Mouse (Mus musculus): ENCODE measurements around the gene Rnf43. TPM values are rescaled to one million over a fixed set of nuclear protein-coding genes. Genes with fewer than 3 reads are reported as not detected.

Rnf43 gene
- polyA plus RNA-seq, 1 experiment from 2014 or later: 0.92 TPM

DNA sequence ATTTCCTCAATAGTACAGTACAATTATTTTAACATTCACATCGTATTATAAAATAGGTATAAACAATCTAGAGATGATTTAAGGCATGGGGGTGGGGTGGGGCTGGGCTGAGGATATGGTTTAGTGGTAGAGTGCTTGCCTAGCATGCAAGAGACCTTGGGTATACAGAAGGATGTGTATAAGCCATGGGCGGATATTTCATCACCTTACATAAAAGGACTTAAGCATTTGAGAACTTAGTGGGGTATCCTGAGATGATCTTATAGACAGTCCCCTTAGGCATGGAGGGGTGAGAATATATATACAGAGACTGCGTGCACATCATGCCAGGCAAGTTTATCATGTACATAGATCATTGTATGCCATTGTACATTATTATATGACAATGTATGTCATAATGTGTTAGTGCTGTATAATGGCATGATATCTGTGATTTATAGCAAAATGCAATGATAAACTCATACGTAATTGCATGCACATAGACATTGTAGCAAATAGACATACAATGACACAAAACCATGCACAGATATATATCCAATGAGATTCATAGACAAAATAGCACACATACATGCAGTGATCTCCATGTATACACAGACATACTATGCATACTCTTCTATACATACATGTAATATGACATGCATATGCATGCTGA is 96.6 kb downstream of the Rnf43 start:
- Histone ChIP-seq H3K27me3 (no peaks in the 10 kb centered on the region; the same call in 1 of the 2 replicates), H3K4me2 (replicated peaks) (no peak overlapping the region), H3K36me3 (no peaks in the 10 kb centered on the region), H3K4me3 (no peak overlapping the region), H3K27ac (replicated peaks) (no peak overlapping the region), H3K9me3 (no peaks in the 10 kb centered on the region), H3K4me1 (peaks cover 42% of the 10 kb centered on the region), H3K9ac (replicated peaks) (no peak overlapping the region)
- no peak for ATAC-seq (replicated peaks)
- WGBS: 72% methylated on average over 4 of the region's 4 CpGs

DNA sequence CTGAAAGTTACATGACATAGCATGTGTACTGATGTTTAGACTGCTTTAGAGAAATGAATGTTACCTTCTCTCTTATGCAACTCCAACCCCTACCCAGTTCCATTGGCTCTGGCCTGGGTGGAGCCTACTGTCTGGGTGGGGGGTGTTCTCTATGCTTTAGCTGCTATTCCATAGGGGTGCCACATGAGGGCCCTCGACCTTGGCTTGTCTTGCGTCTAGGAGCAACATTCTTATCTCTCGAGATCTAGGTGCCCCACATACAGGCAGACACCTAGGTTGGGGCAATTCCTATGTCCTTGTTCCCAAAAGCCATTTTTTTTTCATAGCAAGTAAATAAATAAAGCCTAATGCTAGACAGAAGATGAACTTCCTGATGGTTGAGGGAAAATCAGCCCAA is 97.1 kb downstream of the Rnf43 start:
- 6% methylated on average over 3 of the region's 3 CpGs for WGBS
- peaks cover 45% of the 10 kb centered on the region for H3K4me1 ChIP-seq
- peak overlapping the region; percentile 80 for H3K27ac ChIP-seq (replicated peaks)
- H3K27me3 ChIP-seq: no peaks in the 10 kb centered on the region; the same call in 1 of the 2 replicates
- no peak for ATAC-seq (replicated peaks)
- no peaks in the 10 kb centered on the region for H3K36me3 ChIP-seq
- H3K4me2 ChIP-seq (replicated peaks): peak overlapping the region; percentile 95
- no peaks in the 10 kb centered on the region for H3K9me3 ChIP-seq
- H3K9ac ChIP-seq (replicated peaks): no peak overlapping the region
- peak overlapping the region; percentile 68; the same call in 1 of the 2 replicates for H3K4me3 ChIP-seq

DNA sequence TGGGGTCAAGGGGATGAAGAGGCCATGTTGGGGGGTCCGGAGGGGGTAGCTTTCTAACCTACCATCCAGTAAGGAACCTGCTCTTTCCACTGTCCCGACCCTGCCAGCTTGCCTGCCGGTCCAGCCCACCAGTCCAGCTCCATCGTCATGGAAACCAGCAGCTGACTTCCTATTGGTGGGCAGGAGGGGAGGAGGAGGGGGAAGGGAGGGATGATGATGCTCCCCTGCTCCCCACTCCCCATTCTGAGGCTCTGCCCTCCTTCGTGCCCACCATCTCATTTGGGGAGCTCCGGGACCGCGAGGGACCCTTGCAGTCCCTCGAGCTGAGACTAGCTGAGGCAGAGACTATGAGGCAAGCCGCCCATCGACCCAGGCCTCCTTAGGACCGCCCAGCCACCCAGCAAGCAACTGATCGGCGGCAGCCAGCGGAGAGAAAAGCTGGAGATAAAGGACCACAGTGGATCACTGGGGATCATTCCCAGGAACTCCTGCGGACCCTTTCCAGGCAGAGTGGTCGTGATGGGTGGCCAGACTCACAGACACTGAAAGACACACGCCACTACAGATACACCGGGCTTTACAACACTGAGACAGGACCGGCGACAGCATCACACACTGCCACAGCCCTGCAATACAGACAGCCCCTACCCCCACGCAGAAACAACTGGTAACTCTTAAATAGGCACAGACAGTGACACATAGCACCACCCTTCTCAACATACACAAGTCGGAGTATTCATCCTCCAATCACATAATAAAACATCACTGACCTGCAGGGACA is 98.0 kb downstream of the Rnf43 start, which contains the start of gene Tspoap1:
TSS of gene Tspoap1 (plus strand) at position 241 of the 781 bp plus-strand sequence.
- peak; percentile 86 for ATAC-seq (replicated peaks)
- WGBS: 4% methylated on average over 23 of the region's 23 CpGs
- Histone ChIP-seq H3K27me3 (no peaks in the 10 kb centered on the region; the same call in 1 of the 2 replicates), H3K9ac (replicated peaks) (peak within 1 kb of the TSS; percentile 82), H3K4me2 (replicated peaks) (peak within 1 kb of the TSS; percentile 95), H3K4me1 (peaks cover 54% of the 10 kb centered on the region), H3K9me3 (no peaks in the 10 kb centered on the region), H3K36me3 (no peaks in the 10 kb centered on the region), H3K27ac (replicated peaks) (peak within 1 kb of the TSS; percentile 80), H3K4me3 (peak within 1 kb of the TSS; percentile 68)

DNA sequence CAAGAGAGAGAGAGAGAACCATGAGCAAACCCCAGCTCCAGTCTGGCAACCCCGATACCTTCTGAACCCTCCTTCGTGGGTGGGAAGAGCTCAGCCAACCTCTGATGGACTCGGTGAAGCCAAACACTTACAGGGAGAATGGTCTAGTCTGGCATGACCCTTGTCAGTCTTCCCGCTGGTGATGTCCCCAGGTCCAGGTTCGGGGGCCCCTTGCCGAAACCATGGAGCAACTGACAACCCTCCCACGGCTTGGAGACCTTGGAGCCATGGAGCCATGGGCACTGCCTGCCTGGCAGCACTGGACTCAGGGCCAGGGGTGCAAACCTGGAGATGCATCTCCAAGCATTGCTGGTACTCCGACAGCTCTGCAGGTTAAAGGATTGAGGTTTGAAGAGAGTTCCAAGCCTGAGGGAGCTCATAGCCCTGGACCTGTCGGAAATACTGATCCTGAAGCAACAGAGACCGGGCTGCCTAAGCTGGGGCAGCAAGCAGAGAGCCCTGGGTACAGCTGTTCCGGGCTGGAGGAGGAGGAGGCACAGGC is 98.7 kb downstream of the Rnf43 start:
- peak overlapping the region; percentile 95 for H3K4me2 ChIP-seq (replicated peaks)
- WGBS: 56% methylated on average over 11 of the region's 11 CpGs
- no peaks in the 10 kb centered on the region for H3K36me3 ChIP-seq
- peak overlapping the region; percentile 82 for H3K9ac ChIP-seq (replicated peaks)
- peaks cover 54% of the 10 kb centered on the region for H3K4me1 ChIP-seq
- H3K4me3 ChIP-seq: peak overlapping the region; percentile 68
- no peak overlapping the region for H3K27ac ChIP-seq (replicated peaks)
- no peak for ATAC-seq (replicated peaks)
- H3K27me3 ChIP-seq: no peaks in the 10 kb centered on the region; the same call in 1 of the 2 replicates
- no peaks in the 10 kb centered on the region for H3K9me3 ChIP-seq

DNA sequence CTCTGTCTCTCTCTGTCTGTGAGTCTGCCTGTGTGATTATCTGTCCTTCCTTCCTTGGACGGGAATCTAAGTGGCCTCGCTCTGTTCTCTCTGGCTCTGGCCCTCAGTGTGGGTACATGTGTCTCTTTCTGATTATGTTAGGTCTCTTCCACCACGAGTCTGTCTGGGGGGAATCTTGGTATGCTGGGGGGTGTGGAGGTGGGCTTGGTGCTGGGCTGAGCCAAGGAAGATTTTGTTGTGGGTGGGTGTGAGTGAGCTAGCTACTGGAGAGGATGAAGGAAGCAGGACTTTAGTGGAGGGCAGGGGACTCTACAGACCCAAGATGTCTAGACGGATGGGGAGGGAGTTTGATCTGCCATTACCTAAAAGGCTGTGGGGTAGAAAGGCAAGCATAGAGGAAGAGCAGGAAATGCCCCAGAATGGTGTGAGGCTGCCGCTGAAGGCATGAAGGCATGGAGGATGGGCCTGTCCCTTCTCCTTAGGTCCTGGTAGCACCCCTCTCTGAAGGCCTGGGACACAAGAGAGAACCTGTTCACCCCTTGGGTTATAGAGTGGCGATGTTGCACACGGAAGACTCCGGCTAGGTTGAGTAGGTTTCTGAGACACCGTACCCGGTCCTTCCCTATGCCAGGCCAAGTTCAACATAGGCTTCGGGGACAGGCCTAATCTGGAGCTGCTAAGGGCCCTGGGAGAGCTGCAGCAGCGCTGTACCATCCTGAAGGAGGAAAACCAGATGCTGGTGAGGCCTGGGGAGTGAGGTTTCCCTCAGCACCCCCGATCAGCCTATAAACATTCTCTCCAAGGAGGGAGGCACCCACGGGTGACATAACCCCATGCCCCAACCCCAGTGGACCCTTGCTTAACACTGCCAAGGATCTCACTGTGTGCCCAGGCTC is 99.5 kb downstream of the Rnf43 start:
- H3K36me3 ChIP-seq: no peaks in the 10 kb centered on the region
- 76% methylated on average over 14 of the region's 14 CpGs for WGBS
- H3K27ac ChIP-seq (replicated peaks): 0 out of 2 replicates have a peak overlapping the region, but pooled peaks have one; percentile 61
- H3K4me1 ChIP-seq: peaks cover 54% of the 10 kb centered on the region
- peak overlapping the region; percentile 68 for H3K4me3 ChIP-seq
- peak overlapping the region; percentile 82 for H3K9ac ChIP-seq (replicated peaks)
- H3K27me3 ChIP-seq: no peaks in the 10 kb centered on the region; the same call in 1 of the 2 replicates
- no peaks in the 10 kb centered on the region for H3K9me3 ChIP-seq
- ATAC-seq (replicated peaks): no peak
- H3K4me2 ChIP-seq (replicated peaks): peak overlapping the region; percentile 95

DNA sequence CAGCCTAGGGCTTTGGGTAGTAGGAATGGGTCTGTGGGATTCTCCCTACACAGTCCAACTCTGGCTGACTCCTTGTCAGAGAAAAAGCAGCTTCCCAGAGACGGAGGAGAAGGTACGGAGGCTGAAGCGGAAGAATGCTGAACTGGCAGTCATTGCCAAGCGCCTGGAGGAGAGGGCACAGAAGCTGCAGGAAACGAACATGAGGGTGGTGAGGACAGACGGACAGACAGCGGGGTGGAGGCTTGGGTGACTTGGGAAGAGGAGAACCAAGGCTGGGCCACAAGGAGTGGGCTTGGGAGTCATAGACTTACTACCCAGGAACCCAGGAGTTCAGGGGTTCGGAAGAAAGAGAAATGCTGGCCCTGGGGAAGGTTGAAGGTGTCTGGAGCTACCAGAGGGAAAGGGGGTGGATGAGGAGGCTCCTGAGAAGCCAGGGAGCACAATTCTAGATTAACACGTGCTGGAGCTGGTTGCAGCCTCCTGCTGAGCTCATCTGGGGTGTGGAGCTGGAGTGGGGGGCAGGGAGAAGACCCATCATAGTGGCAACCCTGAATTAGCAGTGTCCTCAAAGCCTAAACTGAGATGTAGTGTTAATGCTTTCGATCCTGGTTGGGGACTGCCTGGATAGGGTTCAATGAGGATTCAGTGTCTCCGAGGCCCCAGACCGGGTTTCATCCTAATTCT is 100.3 kb downstream of the Rnf43 start:
- WGBS: 41% methylated on average over 12 of the region's 12 CpGs
- no peak for ATAC-seq (replicated peaks)
- peak overlapping the region; percentile 95 for H3K4me2 ChIP-seq (replicated peaks)
- H3K27me3 ChIP-seq: no peaks in the 10 kb centered on the region; the same call in 1 of the 2 replicates
- H3K4me1 ChIP-seq: peaks cover 54% of the 10 kb centered on the region
- no peaks in the 10 kb centered on the region for H3K9me3 ChIP-seq
- H3K27ac ChIP-seq (replicated peaks): peak overlapping the region; percentile 61
- H3K36me3 ChIP-seq: 0 out of 2 replicates have a peak, but pooled peaks cover 3% of the 10 kb centered on the region
- H3K9ac ChIP-seq (replicated peaks): peak overlapping the region; percentile 82
- H3K4me3 ChIP-seq: peak overlapping the region; percentile 68

DNA sequence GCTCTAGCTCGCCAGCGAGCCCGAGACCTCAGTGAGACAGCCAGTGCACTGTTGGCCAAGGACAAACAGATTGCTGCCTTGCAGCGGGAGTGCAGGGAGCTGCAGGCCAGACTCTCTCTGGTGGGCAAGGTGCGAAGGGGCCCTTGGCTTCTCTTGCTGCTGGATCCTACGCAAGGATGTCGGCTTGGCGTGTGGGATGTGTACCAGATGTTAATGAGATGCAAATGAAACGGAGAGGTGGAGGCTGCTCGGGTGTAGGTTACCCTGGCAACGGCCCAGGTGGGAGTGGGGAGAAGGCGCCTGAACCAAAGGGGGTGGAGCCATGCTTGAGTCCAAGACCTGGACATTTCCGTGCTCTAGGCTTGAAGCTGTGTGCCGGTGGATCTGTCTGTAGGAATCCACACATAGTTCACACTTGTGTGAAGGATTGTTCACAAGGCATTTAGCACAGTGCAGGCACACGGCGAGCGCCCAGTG is 101.0 kb downstream of the Rnf43 start:
- Histone ChIP-seq H3K4me3 (peak overlapping the region; percentile 68), H3K4me2 (replicated peaks) (peak overlapping the region; percentile 95), H3K27ac (replicated peaks) (peak overlapping the region; percentile 61), H3K36me3 (0 out of 2 replicates have a peak, but pooled peaks cover 3% of the 10 kb centered on the region), H3K4me1 (peaks cover 54% of the 10 kb centered on the region), H3K27me3 (no peaks in the 10 kb centered on the region; the same call in 1 of the 2 replicates), H3K9ac (replicated peaks) (peak overlapping the region; percentile 82), H3K9me3 (no peaks in the 10 kb centered on the region)
- under 1% methylated on average over 17 of the region's 17 CpGs for WGBS
- peak; percentile 9; the same call in 1 of the 2 replicates for ATAC-seq (replicated peaks)

DNA sequence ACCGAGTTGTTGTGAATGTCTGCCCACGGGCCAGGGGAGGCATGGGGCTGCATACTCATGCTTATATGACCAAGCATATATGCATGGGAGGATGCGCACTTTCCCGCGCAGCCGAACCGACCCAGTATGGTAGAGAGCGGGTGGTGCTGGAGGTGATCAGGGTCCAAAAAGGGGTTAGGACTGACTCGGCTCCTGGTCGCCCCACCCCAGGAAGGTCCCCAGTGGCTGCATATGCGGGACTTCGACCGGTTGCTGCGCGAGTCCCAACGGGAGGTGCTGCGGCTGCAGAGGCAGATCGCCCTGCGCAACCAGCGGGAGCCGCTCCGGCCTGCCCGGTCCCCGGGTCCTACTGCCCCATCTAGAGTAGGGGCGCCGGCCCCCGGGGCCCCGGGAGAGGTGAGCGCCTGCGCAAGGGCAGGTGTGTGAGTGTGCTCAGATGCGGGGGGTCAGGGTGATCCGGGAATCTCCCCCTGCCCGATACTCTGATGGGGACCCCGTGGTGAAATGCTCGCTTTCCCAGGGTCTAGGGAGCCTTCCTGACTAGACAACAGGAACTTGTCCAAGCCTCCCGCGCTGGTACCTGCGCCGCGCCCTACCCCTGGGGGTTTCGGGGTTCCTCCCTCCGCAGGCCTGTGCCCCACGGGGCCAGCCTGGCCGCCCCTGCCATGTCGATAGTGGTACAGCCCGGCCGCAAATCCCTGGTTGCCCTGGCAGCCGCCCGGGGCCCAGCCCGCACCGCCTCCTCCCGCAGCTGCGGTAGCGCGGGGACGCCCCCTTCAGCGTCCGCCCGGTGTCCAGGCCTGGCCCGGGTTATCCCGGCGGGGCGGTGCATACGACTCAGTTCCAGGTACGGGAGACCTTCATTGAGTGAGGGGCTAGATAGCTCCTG is 101.7 kb downstream of the Rnf43 start:
- Histone ChIP-seq H3K4me2 (replicated peaks) (peak overlapping the region; percentile 95), H3K4me1 (peaks cover 54% of the 10 kb centered on the region), H3K9me3 (no peaks in the 10 kb centered on the region), H3K27me3 (no peaks in the 10 kb centered on the region; the same call in 1 of the 2 replicates), H3K9ac (replicated peaks) (peak overlapping the region; percentile 82), H3K4me3 (peak overlapping the region; percentile 68), H3K27ac (replicated peaks) (peak overlapping the region; percentile 61), H3K36me3 (0 out of 2 replicates have a peak, but pooled peaks cover 3% of the 10 kb centered on the region)
- ATAC-seq (replicated peaks): peak; percentile 27
- WGBS: under 1% methylated on average over 64 of the region's 65 CpGs

DNA sequence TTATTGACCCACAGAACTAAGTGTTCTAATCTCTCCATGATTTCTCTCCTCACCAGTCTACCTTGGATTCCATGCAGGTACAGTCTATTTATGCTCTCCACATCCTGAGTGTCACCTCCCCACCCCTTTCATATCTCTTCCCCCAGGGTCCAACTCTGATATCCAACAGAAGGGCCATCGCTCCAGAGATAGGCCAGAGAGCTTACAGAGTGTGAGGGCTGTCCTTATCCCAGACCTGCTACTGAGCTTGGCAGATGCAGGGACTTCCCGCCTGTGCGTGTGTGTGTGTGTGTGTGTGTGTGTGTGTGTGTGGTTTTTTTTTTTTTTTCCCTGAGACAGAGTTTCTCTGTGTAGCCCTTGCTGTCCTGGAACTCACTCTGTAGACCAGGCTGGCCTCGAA is 106.2 kb downstream of the Rnf43 start:
- peaks cover 16% of the 10 kb centered on the region for H3K4me1 ChIP-seq
- H3K27me3 ChIP-seq: no peaks in the 10 kb centered on the region
- WGBS: 87% methylated on average over 4 of the region's 4 CpGs
- no peak overlapping the region for H3K4me2 ChIP-seq (replicated peaks)
- H3K27ac ChIP-seq (replicated peaks): no peak overlapping the region
- no peaks in the 10 kb centered on the region for H3K9me3 ChIP-seq
- no peak for ATAC-seq (replicated peaks)
- H3K4me3 ChIP-seq: no peak overlapping the region
- H3K36me3 ChIP-seq: peaks cover 26% of the 10 kb centered on the region
- no peak overlapping the region for H3K9ac ChIP-seq (replicated peaks)

DNA sequence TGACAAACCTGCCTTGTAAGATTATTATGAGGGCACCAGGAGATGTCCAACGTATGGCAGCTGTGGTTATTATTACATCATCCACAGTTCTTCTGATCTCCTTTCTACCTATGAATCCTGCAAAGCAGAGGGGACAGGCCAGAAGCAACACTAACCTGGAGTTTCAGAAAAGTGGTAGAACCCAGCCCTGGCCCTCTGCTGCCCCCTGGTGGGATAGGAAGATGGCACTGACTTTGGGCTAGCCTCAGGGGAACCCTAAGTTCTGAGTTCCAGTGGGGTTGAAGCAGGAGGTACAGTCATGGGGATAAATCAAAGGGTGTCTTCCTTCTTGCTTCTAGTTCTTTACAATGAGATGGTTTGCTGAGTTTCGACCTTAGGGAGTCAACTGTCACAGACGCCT is 108.5 kb downstream of the Rnf43 start:
- 65% methylated on average over 3 of the region's 3 CpGs for WGBS
- Histone ChIP-seq H3K4me1 (no peaks in the 10 kb centered on the region), H3K36me3 (peaks cover 34% of the 10 kb centered on the region), H3K9ac (replicated peaks) (no peak overlapping the region), H3K27ac (replicated peaks) (no peak overlapping the region), H3K4me2 (replicated peaks) (no peak overlapping the region), H3K4me3 (no peak overlapping the region), H3K27me3 (no peaks in the 10 kb centered on the region), H3K9me3 (no peaks in the 10 kb centered on the region)
- ATAC-seq (replicated peaks): no peak
